Mouse (Mus musculus) forebrain, embryonic 11.5 days (tissue): ENCODE measurements around the gene Mfsd12. TPM values are rescaled to one million over a fixed set of nuclear protein-coding genes. Genes with fewer than 3 reads are reported as not detected.

Experiments used
- ATAC-seq: fragments of 200-750 bp; cut with Nextera tagmentation; replicated peaks from 2 replicates; pipeline ENCODE4 v1.8.0; 2017; ENCODE audit warnings: moderate TSS enrichment; ENCODE audit not compliant: low FRiP score
- DNase-seq: peaks from one replicate; pipeline ENCODE4 v3.0.0-alpha.2; 2017; ENCODE audit warnings: low spot score
- H3K27ac ChIP-seq: fragments of 300-500 bp; sonication (generic); 2 replicates; pipeline ENCODE4 v1.5.1; 2014; ENCODE audit warnings: low read depth, low read length
- H3K27me3 ChIP-seq: fragments of 300-500 bp; sonication (generic); 2 replicates; pipeline ENCODE4 v1.6.1; 2014; ENCODE audit warnings: mild to moderate bottlenecking, low read length, mixed read lengths; ENCODE audit not compliant: control insufficient read depth, insufficient read depth
- H3K36me3 ChIP-seq: fragments of 300-500 bp; sonication (generic); 2 replicates; pipeline ENCODE4 v1.6.1; 2014; ENCODE audit warnings: mild to moderate bottlenecking, low read length, moderate library complexity, mixed read lengths; ENCODE audit not compliant: control insufficient read depth, insufficient read depth
- H3K4me1 ChIP-seq: fragments of 300-500 bp; sonication (generic); replicated peaks from 2 replicates; pipeline ENCODE4 v1.6.1; 2014; ENCODE audit warnings: low read length, mixed read lengths; ENCODE audit not compliant: control insufficient read depth, insufficient read depth
- H3K4me2 ChIP-seq: fragments of 300-500 bp; sonication (generic); 2 replicates; pipeline ENCODE4 v1.6.1; 2014; ENCODE audit warnings: low read depth, mild to moderate bottlenecking, low read length, moderate library complexity, mixed read lengths; ENCODE audit not compliant: severe bottlenecking
- H3K4me3 ChIP-seq: fragments of 300-500 bp; sonication (generic); 2 replicates; pipeline ENCODE4 v1.5.1; 2014; ENCODE audit warnings: low read depth, low read length
- H3K9ac ChIP-seq: fragments of 300-500 bp; sonication (generic); 2 replicates; pipeline ENCODE4 v1.6.1; 2014; ENCODE audit warnings: low read length
- H3K9me3 ChIP-seq: fragments of 300-500 bp; sonication (generic); 2 replicates; pipeline ENCODE4 v1.6.1; 2016; ENCODE audit warnings: low read length, mixed read lengths; ENCODE audit not compliant: control insufficient read depth
- WGBS: fragments of 180-500 bp; shearing (Covaris S2); extraction: QIAGEN DNeasy Blood & Tissue Kit; methylation state at CpG from one replicate; pipeline ENCODE4 v1.1.7; 2014; 5-methylcytosine and 5-hydroxymethylcytosine counted together
- polyA plus RNA-seq: library from polyadenylated mRNA; unstranded; fragments of >200 nt; fragmentation: Nextera tagmentation; extraction: Ambion mirVana; gene quantifications from 2 replicates; pipeline ENCODE4 v1.2.1, GENCODE M21; 2014

Mfsd12 gene
- polyA plus RNA-seq, 1 experiment from 2014 or later = 4.7 TPM

- Histone ChIP-seq H3K36me3 (peaks cover 6% of the 10 kb centered on the region; the same call in 1 of the 2 replicates), H3K4me1 (peaks cover 17% of the 10 kb centered on the region), H3K9ac (peak overlapping the region; percentile 94), H3K9me3 (no peaks in the 10 kb centered on the region), H3K4me3 (peak overlapping the region; percentile 89), H3K4me2 (peak overlapping the region; percentile 65), H3K27me3 (no peaks in the 10 kb centered on the region), H3K27ac (peak overlapping the region; percentile 75)
- ATAC-seq = peak; percentile 97
- peak; percentile 100 for DNase-seq
- WGBS = under 1% methylated on average over 46 of the region's 46 CpGs
Observed at GRCm38 (mm10) chr10:81378553-81379182, 21.4 kb downstream of the Mfsd12 start.

GRCm38 (mm10) chr10:81379183-81379553, 21.9 kb downstream of the Mfsd12 start:
- no peak; the same call in 1 of the 2 replicates for ATAC-seq
- H3K9me3 ChIP-seq = no peaks in the 10 kb centered on the region
- 55% methylated on average over 3 of the region's 3 CpGs for WGBS

DNA sequence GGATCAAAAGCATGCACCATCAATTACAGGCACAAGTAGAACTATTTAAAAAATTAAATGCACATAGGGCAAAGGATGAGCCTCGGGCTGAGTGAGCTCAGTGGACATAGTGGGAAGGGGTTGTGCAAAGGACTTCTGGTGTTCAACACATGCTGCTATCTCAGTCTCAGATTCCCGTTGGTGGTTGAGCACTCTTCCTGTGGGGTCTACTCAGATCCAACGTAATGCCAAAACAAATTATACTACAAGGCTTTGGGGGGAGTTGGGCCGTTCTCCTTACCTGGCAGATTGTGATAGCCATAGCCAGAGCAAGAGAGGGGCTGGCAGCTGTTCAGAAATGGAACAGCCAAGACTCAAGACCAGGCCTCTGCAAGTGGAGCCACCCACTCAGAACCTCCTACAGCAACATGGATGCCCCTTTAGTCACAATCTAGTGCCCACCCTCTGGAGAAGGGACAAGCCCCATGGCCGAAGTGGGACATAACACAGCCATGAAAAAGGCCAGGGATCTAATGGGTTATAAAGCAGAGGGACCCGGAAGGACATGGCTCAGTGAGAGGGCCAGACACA, 22.6 kb downstream of the Mfsd12 start:
- Histone ChIP-seq H3K27me3 (no peaks in the 10 kb centered on the region), H3K4me2 (no peak overlapping the region), H3K27ac (no peak overlapping the region), H3K9me3 (no peaks in the 10 kb centered on the region), H3K4me1 (peaks cover 18% of the 10 kb centered on the region), H3K4me3 (no peak overlapping the region), H3K36me3 (peaks cover 3% of the 10 kb centered on the region; the same call in 1 of the 2 replicates), H3K9ac (no peak overlapping the region)
- 88% methylated on average over 6 of the region's 6 CpGs for WGBS
- DNase-seq = no peak
- no peak for ATAC-seq

More at GRCm38 (mm10) chr10:81379183-81379553, 21.9 kb downstream of the Mfsd12 start:
- Histone ChIP-seq H3K36me3 (peaks cover 5% of the 10 kb centered on the region; the same call in 1 of the 2 replicates), H3K27ac (peak overlapping the region; percentile 75), H3K4me2 (peak overlapping the region; percentile 65), H3K4me3 (peak overlapping the region; percentile 89), H3K27me3 (no peaks in the 10 kb centered on the region), H3K4me1 (peaks cover 17% of the 10 kb centered on the region), H3K9ac (peak overlapping the region; percentile 64)
- DNase-seq = no peak

- H3K4me1 ChIP-seq = peaks cover 14% of the 10 kb centered on the region
- 0 out of 2 replicates have a peak overlapping the region, but pooled peaks have one; percentile 12 for H3K9ac ChIP-seq
- H3K4me2 ChIP-seq = no peak overlapping the region
- no peaks in the 10 kb centered on the region; the same call in 1 of the 2 replicates for H3K36me3 ChIP-seq
- DNase-seq (no peak), ATAC-seq (no peak)
- no peak overlapping the region for H3K4me3 ChIP-seq
- no peak overlapping the region for H3K27ac ChIP-seq
- 88% methylated on average over 5 of the region's 5 CpGs for WGBS
- no peaks in the 10 kb centered on the region for H3K27me3 ChIP-seq
- no peaks in the 10 kb centered on the region for H3K9me3 ChIP-seq
Observed at GRCm38 (mm10) chr10:81382039-81382438, 24.7 kb downstream of the Mfsd12 start.

DNA sequence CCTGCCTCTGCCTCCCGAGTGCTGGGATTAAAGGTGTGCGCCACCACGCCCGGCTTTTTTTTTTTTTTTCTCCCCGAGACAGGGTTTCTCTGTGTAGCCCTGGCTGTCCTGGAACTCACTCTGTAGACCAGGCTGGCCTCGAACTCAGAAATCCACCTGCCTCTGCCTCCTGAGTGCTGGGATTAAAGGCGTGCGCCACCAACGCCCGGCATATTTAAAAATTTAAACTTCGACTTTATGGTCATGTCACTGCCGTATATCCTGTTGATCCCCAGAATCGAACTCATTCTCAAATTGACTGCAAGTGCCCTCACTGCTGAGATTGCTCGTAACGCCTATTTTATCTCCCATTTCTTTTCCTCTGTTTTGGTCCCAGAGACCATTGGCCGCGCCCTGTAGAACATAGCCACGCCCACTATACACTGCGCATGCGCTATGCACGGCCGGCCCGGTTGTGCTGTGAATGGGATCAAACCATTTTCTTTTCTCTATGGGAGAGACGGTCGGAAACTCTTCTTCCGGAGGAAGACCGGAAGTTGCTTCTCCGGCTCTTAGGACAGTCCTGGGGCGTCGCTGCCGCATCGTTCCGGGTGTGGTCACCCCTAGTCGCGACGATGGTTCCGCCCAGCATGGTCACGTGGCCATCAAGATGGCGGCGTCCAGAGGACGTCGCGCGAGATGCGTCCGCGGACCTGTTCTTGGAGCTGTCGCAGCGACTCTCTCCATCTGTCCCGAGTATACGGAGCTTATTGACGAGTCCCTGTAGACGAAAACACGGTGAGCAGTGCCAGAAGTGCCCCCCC, 26.7 kb downstream of the Mfsd12 start, which contains the start of the genes Dohh and Gm48551:
TSS of gene Dohh (plus strand) at position 627 of the 803 bp plus-strand sequence.
TSS of gene Gm48551 (plus strand) at position 665 of the 803 bp plus-strand sequence.
- Histone ChIP-seq H3K4me2 (peak within 1 kb of the TSS; percentile 94), H3K36me3 (peaks cover 2% of the 10 kb centered on the region; the same call in 1 of the 2 replicates), H3K27me3 (no peaks in the 10 kb centered on the region), H3K9ac (peak within 1 kb of the TSS; percentile 79), H3K4me1 (peaks cover 7% of the 10 kb centered on the region), H3K9me3 (no peaks in the 10 kb centered on the region), H3K4me3 (peak within 1 kb of the TSS; percentile 90), H3K27ac (peak within 1 kb of the TSS; percentile 64)
- peak; percentile 97 for DNase-seq
- ATAC-seq = peak; percentile 95
- 5% methylated on average over 50 of the region's 54 CpGs for WGBS

GRCm38 (mm10) chr10:81384605-81384982, 27.3 kb downstream of the Mfsd12 start:
- Histone ChIP-seq H3K4me1 (peaks cover 7% of the 10 kb centered on the region), H3K9me3 (no peaks in the 10 kb centered on the region), H3K27me3 (no peaks in the 10 kb centered on the region), H3K4me3 (peak overlapping the region; percentile 90), H3K4me2 (peak overlapping the region; percentile 94), H3K36me3 (peaks cover 2% of the 10 kb centered on the region; the same call in 1 of the 2 replicates), H3K9ac (peak overlapping the region; percentile 79), H3K27ac (peak overlapping the region; percentile 64)
- WGBS = under 1% methylated on average over 19 of the region's 19 CpGs
- ATAC-seq (0 out of 2 replicates have a peak, but pooled peaks have one; percentile 11), DNase-seq (no peak)

- Histone ChIP-seq H3K4me1 (peaks cover 7% of the 10 kb centered on the region), H3K4me2 (peak overlapping the region; percentile 94), H3K36me3 (peaks cover 2% of the 10 kb centered on the region; the same call in 1 of the 2 replicates), H3K27ac (no peak overlapping the region), H3K9me3 (no peaks in the 10 kb centered on the region), H3K27me3 (no peaks in the 10 kb centered on the region), H3K9ac (no peak overlapping the region), H3K4me3 (peak overlapping the region; percentile 90; the same call in 1 of the 2 replicates)
- DNase-seq (no peak), ATAC-seq (no peak)
- WGBS = 87% methylated on average over 22 of the region's 22 CpGs
Observed at GRCm38 (mm10) chr10:81385603-81386306, 28.5 kb downstream of the Mfsd12 start.

GRCm38 (mm10) chr10:81387716-81388115, 30.4 kb downstream of the Mfsd12 start:
- Histone ChIP-seq H3K9me3 (no peaks in the 10 kb centered on the region), H3K4me1 (peaks cover 7% of the 10 kb centered on the region), H3K36me3 (peaks cover 2% of the 10 kb centered on the region; the same call in 1 of the 2 replicates), H3K27ac (no peak overlapping the region), H3K4me3 (no peak overlapping the region), H3K9ac (no peak overlapping the region), H3K4me2 (no peak overlapping the region), H3K27me3 (no peaks in the 10 kb centered on the region)
- ATAC-seq (no peak), DNase-seq (no peak)
- 95% methylated on average over 20 of the region's 20 CpGs for WGBS
